Mouse (Mus musculus) neutrophil, adult 5-6 weeks (primary cell): ENCODE measurements around the gene Specc1. TPM values are rescaled to one million over a fixed set of nuclear protein-coding genes. Genes with fewer than 3 reads are reported as not detected.

Experiments used
- ATAC-seq: fragments of 151-379, 151-347 bp; 2 replicates; pipeline ENCODE4 v1.8.0; 2017; ENCODE audit warnings: mild to moderate bottlenecking, moderate TSS enrichment; ENCODE audit not compliant: insufficient number of reproducible peaks, poor library complexity, low FRiP score, severe bottlenecking; ENCODE audit errors: extremely low read depth
- total RNA-seq: library from RNA; stranded (forward); fragments of 200-1000 nt; gene quantifications from 2 replicates; pipeline ENCODE4 v1.2.3, GENCODE M21; 2017

Specc1 gene
- total RNA-seq, 1 experiment from 2014 or later = 17.7 TPM

DNA sequence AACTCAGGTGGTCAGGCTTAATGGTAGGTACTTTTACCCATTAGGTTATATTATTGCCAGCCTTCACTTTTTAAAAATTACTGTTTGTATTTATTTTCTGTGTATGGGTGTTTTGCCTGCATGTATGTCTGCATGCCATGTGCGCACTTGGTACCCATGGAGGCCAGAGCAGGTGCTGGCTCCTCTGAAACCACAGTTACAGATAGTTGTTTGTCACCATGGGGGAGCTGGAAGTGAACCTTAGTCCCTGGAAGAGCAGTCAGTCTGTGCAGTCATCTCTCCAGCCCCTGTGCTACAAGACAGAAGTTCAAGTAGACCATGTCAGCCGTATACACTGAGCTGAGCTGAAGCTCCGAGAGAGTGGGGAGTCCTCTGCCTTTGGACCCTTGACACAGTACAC is 6.6 kb downstream of the Specc1 start:
- no peak for ATAC-seq

DNA sequence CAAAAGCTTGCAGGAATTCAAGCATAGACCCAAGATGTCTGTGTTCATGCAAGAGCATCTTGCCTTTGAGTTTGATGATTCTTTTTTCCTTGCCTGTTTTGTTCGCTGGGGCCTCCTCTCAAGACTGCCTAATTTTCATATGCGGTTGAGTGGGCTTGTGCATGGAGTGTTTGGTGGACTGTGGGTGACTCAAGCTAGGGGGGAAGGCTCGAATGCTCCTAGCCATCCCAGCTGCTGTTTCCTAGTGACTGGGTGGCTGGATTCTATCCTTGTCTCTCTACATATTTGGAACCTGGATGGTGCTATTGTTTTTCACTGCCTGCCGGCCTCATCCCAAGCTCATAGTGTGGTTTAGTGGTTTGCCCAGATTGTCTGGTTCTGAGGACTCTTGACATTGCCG is 8.0 kb downstream of the Specc1 start:
- no peak for ATAC-seq

DNA sequence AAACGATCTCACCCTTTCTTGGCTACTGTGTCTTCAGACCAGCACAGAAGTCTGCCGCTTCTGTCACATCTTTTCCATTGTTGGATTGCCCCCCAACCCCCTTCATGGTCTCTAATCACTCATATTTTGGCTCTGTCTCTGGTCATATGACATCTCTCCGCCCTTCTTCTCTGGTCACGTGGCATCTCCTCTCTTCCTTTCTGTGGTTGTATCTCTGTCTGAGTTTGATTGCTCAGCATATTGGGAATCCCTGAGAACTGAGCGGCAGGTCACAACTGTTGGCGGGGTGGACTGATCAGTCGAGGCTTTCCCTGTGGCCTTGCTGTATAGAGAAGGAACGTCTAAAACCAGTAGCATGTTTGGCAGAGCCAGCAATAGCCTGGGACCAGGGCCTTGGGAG is 10.5 kb downstream of the Specc1 start:
- ATAC-seq = no peak

DNA sequence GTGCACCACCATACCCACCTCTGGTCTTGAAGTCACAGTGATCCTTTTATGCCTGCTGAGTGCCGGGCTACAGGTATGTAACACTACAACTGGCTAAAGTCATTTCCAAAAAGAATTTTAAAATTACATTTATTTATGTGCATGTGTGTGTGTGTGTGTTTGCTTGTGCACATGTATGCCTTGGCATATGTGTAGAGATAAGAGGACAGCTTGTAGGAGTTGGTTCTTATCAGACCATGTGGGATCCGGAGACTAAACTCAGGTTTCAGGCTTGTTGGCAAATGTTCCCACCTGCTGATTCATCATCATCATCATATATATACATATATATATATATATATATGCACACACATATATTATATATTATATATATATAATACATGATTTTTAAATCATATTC is 12.3 kb downstream of the Specc1 start:
- no peak for ATAC-seq

- ATAC-seq = no peak
These were observed 14.3 kb downstream of the Specc1 start for GRCm38 (mm10) chr11:61970901-61971300.

DNA sequence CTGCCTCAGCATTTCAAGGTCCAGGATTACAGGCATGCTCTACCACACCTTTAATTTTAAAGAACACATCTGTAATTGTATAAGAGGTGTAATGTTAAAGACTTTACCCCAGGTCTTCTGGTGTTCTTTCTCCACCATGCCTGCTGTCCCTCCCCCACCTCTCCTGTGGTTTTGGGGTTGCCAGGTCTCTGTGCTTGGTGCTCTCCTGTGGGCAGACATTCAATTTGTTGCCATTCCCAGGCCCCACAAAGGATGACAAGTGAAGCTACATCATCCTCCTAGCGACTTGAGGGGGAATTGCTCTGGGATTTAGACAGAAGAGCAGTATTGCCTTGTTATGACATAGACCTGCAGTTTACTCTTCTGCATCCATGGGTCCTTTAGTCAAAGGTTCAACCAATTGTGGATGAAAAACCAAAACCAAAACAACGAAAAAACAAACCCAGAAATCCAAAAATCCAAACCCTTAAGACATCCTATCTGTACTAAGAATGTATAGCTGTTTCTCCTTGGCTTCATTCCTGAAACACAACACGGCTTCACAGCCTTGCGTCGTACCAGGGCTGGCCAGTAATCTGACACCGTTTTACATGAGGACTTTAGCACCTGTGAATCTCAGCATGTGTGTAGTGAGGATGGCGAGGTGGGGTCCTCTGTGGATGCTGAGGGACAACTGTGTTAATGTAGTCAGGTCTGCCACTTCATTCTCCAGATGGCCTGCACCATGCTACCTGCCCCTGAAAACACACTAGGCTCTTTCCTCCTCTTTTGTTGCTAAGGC is 15.1 kb downstream of the Specc1 start:
- no peak for ATAC-seq

DNA sequence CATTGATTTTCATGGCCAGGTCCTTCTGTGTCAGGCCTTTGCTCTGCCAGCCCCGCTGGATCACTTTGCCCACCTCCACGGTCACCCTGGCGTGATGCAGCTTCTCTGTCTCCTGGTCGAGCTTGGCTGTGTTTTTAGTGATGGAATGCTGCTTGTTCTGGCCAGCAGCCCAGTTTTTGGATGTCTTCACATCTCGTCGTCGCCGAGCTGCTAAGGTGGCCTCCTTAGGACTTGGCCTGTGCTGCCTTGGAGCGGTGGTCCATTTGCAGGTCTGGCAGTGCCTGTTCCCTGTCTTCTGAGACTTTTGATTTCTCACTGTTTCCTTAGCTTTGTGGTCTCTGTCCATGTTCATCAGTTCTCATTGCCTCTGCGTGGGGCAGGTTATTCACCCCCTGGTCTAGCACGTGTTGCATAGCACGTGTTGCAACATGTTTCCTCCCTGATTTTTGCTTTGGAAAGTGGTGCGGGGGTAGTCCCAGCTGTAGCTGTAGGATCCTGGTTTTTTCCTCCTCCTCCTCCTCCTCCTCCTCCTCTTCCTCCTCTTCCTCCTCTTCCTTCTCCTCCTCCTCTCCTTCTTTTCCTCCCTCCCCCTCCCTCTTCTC is 17.6 kb downstream of the Specc1 start:
- no peak for ATAC-seq

DNA sequence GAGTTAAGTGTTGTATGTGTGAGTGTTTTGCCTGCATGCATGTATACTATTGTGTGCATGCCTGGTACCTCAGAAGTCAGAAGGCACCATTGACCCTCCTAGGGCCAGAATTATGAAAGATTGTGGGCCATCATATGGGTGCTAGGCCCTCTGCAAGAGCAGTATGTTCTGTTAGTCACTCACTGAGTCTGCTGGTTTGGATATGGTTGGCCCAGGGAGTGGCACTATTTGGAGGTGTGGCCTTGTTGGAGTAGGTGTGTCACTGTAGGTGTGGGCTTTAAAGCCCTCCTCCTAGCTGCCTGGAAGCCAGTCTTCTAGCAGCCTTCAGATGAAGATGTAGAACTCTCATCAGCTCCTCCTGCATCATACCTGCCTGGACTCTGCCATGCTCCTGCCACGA is 19.2 kb downstream of the Specc1 start:
- ATAC-seq = no peak

DNA sequence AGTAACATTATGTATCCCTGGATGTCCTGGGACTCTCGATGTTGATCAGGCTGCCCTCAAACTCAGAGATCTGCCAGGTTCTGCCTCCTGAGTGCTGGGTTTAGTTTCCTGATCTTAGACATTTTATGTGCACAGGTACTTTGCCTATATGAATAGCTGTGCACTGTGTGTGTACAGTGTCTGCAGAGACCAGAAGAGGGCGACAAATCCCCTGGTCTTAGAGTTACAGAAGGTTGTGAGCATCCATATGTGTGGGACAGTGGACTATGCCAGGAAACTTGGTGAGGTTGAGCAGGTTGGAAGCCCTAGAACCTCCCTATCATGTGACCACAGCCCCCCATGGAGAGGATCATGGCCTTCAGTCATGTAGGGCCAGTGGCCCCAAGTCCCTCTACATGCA is 24.7 kb downstream of the Specc1 start:
- no peak for ATAC-seq

DNA sequence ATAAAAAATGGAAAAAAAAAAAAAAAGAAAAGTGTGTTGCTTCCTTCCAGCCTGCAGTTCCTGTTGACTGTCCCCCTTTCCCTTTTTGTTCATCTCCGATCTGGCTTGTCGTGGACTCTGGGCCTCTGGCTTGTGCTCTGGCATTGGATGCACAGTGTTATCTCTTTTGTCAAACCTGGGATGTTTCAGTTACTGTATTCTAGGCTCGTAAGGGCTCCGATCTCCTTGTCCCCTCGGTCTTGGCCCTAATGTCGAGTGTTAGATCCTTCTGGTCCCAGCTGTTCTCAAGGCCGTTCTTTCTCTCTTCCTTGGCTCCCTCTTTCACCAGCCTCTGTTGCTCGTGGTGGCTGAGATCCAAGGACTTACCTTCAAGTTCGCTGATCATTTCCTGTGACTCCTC is 26.3 kb downstream of the Specc1 start:
- ATAC-seq = no peak

- ATAC-seq = no peak
These were observed 30.4 kb downstream of the Specc1 start for GRCm38 (mm10) chr11:61986939-61987338.

GRCm38 (mm10) chr11:61989647-61990046 is 33.1 kb downstream of the Specc1 start:
- no peak for ATAC-seq

DNA sequence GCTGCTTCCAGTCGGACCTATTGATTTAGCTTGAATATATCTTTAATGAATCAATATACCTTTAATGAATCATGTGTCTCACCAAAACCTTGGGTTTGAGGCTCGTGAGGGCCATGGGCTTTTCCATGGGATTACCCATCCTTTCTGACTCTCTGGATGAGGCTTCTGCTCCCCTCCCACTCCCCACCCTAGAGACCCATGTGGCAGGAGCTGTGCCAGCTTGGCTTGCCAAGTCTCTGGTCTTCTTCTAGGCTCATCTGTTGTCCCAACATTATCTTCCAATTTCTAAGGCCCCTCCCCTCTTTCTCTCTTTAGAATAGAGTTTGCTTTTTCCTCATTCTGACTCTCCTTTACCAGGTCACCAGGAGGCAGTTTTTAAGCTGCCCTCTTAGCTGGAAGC is 35.0 kb downstream of the Specc1 start:
- no peak for ATAC-seq

DNA sequence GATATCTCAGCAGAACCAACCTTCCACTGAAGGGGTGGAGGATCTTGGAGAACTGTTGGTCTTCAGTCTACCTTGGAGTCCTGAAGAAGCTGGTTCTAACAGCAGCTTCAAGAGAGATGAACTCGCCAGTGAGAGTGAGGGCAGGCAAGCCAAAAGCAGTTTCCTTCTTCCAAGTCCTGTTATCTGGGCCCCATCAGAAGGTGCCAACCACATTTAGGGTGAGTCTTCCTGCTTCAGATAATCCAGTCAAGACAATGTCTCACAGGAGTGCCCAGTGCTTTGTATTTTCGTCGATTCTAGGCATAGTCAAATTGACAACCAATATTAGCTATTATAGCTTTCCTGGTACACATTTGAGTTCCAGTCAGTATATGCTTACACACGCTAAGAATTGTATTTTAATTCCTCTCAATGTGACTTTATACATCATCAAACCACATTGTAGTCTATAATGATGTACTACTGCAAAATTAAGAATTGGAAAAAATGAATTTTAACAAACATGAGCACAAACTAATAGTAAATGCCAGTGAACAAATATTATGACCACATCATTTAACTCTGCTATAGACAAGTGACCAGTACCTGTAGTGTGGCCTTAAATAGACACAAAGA is 36.2 kb downstream of the Specc1 start:
- ATAC-seq = no peak

GRCm38 (mm10) chr11:61999501-61999900 is 42.9 kb downstream of the Specc1 start:
- ATAC-seq = no peak

DNA sequence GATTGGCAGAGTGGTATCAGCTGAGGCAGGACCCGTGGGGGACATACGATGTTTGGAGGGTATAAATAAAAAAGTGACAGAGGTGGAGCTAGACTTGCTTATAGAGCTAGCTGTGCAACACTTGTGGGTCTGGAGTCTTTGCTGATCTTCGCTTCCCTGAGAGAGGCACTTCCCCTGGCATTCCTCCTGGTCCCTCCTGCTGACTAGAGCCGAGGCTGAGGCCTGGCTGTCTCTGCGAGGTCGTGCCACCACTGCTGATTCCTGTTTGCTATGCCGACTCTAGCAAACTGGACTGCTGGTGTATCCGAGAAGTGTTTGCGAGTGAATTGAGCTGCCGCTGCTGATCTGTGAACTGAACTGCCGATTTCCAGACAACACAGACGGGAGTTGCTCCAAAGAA is 43.5 kb downstream of the Specc1 start:
- ATAC-seq = no peak

- no peak for ATAC-seq
These were observed 45.4 kb downstream of the Specc1 start for GRCm38 (mm10) chr11:62001977-62002376.

DNA sequence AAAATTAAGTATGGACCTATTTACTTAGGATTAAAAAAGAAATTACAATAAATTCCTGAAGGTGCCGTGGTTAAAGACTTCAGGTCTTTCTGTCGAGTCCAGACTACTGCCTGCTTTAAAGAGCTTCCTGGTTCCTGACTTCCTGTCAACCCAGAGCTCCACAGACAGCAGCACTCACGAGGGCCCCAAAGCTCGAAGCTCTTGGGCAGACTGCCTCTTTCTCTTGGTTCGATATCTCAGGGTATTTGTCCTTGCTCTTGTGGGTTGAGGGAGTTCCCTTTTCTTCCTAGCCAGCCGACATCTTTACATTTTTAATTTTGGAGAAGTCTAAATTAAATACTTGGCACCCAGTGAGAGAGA is 48.3 kb downstream of the Specc1 start:
- peak; percentile 30; the same call in 1 of the 2 replicates for ATAC-seq

GRCm38 (mm10) chr11:62005241-62005910 is 48.8 kb downstream of the Specc1 start:
- ATAC-seq = no peak

GRCm38 (mm10) chr11:62005911-62006260 is 49.3 kb downstream of the Specc1 start:
- no peak for ATAC-seq
